Mouse (Mus musculus) megakaryocyte, embryonic 14.5 days (primary cell): Measurements from ENCODE around the gene Lin28b.

Experiments
- FLI1 ChIP-seq: IDR thresholded peaks from 2 replicates; pipeline ENCODE4 v1.6.1; 2012; ENCODE audit warnings: low read length, inconsistent platforms, mixed read lengths
- GATA1 ChIP-seq: IDR thresholded peaks from 3 replicates; pipeline ENCODE4 v1.6.1; 2012; ENCODE audit warnings: mixed read lengths, low read length, inconsistent platforms, borderline replicate concordance

GRCm38 (mm10) chr10:45473663-45474333 lies 12.4 kb downstream of the Lin28b start:
- TF ChIP-seq FLI1 (no peak), GATA1 (no peak)
